Mouse (Mus musculus) thymus, postnatal 14 days (tissue): ENCODE results near the gene Atp5e.

ENCODE experiments used
- DNase-seq: peaks from one replicate; pipeline ENCODE4 v3.0.0; 2021

Gene Atp5e

DNA sequence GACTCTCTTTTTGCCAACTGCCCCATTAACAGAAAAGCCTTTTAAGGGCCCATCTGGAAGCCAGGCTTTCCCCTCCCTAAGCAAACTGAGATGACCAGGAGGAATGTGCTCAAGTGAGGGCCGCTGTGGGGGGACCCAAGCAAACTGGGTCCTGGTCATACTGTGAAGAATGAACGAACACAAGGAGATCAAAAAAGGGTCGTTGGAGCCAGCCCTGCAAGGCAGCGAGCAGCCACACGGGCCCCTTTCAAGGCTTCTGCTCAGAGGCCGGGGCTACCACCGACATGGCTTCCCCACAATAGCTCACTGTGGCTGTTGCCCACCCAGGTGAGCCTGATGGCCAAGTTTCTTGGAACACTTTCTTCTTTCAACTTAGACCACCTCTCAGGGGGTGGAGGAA is 17.4 kb downstream of the Atp5e start:
- no peak for DNase-seq

DNA sequence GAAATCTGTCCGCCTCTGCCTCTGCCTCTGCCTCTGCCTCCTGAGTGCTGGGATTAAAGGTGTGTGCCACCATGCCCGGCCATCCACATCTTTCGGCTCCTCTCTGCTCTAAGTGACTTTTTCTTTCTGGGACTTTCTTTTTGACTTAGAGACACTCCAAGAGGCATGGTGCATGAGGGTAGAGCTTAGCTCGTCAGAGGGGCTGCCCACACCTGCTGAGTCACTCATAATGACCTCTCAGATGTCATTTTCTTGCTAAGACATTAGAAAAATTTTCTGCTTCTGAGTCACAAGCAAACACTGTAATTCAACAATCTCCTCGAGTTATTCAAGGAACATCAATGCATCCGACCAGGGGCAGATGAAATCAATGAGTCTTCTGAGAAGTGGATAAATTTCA is 18.9 kb downstream of the Atp5e start:
- no peak for DNase-seq

- DNase-seq = no peak
These were observed 19.5 kb downstream of the Atp5e start for GRCm38 (mm10) chr2:174444359-174444758.

DNA sequence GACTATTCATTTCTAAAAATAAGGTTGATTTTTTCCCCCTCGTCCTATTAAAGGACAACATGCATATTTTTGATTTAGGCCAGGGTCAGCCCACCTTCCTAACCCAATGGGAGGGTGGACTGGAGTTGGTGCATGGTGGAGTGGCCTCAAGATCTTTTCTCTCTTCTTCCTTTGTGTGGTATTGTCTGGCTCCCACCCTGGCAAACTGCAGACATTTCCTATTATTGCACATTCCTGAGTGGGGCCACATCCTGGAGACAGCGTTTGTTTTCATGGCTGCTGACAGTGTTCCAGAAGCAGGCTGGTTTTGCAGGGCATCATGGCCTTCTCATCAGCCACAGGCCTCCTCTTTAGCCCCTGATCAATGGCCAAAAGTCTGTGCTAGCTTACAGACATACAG is 20.9 kb downstream of the Atp5e start:
- DNase-seq = no peak

DNA sequence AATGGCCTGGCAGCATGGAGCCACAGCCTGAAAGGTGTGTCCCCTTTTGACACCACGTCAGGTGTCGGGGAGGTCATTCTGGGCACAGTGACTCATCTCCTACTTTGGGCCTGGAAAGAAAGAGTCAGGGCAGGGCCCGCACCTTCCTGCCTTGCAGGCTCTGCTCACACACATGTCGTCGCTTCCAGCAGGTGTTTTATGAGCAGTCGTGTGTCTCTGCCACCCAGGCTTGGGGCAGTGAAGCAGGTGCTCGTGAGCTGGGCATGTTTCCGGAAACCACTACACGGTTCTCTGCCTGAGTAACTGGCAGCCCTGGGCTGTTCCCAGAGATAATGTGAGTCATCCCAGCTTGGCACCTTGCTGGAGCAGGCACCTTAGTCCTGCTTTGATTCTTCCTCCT is 21.4 kb downstream of the Atp5e start:
- peak; percentile 38 for DNase-seq

- no peak for DNase-seq
These were observed 22.0 kb downstream of the Atp5e start for GRCm38 (mm10) chr2:174441898-174442297.

DNA sequence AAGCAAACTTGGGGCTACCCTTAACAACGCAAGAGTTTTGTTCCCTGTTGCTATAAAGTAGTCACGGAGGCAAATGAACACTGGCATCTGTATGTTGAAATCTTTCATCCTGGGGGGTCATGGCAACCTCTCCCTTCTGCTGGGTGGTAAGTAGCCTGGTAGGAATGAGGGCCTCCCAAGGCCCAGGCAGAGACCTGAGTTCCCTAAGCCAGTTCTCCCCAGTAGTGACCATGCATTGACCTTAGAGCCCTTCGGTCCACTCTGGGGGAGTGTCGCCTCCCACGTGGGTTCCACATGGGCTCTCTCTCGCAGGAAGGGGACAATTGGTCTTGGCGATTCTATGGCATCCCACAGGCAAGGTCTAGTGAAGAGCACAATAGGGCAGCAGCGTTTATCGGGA is 23.9 kb downstream of the Atp5e start:
- no peak for DNase-seq

DNA sequence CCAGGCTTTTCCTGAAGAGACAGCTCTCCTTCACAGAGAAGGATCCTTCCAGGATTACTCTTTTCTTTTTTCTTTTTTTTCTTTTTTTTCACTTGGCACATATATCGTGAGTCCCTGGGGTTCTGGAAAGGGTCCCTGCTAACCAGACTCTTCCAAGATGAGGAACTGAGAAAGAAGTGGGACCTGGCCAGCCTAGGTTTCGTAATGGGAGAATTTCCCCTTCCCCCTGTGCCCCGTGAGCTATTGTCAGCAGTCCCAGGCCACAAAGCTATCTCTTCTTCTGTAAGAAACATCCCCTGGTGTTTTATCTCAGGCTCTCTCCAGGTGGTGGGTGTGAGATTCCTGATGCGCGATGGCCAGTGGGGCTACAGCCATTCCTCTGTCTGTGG is 24.5 kb downstream of the Atp5e start:
- no peak for DNase-seq

GRCm38 (mm10) chr2:174438737-174439449 is 25.0 kb downstream of the Atp5e start, which contains the start of gene Ctsz:
Gene Ctsz (minus strand): TSS chr2:174439039.
- peak; percentile 75 for DNase-seq

- DNase-seq = no peak
These were observed 25.7 kb downstream of the Atp5e start for GRCm38 (mm10) chr2:174438181-174438580.

DNA sequence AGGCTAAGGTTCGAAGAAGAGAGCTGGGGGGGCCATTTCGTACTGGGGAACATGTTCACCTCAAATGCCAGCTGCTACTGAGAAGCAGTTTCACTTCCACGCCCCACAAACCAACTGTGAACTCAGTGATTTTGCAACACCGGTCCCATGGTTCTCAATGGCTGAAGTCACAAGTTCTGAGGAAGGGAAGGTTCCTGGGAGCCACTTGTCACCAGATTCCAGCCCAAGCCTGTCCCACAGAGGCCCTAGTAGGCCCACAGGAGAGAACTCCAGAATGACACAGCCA is 26.3 kb downstream of the Atp5e start:
- DNase-seq = peak; percentile 17

- DNase-seq = no peak
These were observed 26.8 kb downstream of the Atp5e start for GRCm38 (mm10) chr2:174436916-174437696.

DNA sequence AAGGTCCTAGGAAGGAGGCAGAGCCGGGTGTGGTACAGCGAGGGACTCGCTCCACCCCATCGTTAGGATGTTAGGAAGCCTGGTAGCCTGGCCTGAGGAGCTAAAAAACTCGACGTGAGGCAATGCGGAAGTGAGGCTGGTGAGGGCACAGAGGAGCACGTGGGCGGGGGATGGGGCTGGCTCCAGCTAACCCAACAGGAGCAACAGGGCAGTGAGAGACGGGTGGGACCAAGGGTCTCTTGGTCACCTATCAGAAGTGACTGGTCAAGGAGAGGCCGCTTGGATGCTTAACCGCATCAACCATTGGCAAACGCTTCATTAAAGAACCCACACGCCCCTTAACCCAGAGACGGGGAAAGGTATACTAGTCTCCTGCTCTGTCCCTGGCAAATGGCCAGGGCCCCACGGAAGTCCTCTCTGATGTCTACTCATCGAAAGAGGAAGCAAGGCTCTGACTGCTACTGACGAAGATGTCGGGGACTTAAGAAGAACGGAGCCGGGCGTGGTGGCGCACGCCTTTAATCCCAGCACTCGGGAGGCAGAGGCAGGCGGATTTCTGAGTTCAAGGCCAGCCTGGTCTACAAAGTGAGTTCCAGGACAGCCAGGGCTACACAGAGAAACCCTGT is 27.7 kb downstream of the Atp5e start:
- no peak for DNase-seq

GRCm38 (mm10) chr2:174434943-174435342 is 29.0 kb downstream of the Atp5e start:
- no peak for DNase-seq

- no peak for DNase-seq
These were observed 34.8 kb downstream of the Atp5e start for GRCm38 (mm10) chr2:174428996-174429591.

DNA sequence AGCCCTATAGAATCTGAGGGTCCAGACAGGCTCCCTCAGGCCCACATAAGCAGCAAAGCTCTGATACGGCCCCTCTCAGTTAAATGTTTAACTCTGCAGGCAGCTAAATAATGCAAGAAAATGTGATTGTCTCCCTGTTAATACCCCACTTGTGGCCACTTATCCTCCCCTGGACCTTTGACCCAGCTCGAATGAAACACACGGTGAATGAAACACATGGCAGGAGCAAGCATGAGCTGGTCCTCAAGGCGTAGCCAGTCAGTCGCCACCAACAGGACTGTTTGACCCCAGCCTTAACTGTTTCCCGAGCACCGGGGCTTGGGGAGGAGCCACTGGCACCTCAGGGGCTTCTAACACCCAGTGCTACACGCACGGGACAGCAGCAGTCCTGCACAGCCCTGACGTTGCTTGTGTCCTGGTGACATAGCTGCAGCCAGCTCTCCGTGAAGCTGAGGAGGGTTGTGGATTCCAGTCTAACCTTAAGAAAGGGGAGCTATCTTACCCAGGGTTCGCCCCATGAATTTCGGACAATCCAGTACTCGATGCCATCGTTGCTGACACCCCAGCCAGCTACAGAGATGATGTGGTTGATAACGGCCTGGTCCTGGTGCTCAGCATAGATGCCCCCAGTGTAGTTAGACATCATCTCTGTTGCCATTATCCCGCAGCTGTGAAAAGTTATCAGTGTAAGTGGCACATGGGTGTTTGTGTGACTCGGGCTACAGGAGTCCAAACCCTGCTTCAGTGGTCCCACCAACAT is 35.6 kb downstream of the Atp5e start:
- DNase-seq = no peak

GRCm38 (mm10) chr2:174426856-174427255 is 37.0 kb downstream of the Atp5e start:
- DNase-seq = no peak

GRCm38 (mm10) chr2:174424301-174425085 is 39.4 kb downstream of the Atp5e start:
- DNase-seq = no peak

DNA sequence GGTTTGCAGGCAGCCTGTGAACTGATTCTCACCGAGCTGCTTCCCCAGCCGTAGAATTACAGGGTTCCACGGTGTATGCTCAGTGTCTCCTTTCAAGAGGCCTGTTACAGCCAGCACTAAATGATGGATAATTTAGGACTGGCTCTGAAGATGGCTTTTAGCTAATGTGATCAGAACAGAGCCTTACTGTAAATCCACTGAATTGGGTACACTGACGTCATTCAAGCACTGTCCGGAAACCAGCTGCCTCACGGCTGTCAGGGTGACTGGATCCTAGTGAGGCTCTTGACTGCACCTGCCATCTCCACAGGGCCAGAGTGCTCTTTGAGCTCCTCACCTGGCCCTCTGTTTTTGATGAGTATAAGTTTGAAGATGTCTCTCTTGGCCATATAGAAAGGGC is 42.8 kb downstream of the Atp5e start:
- DNase-seq = no peak

GRCm38 (mm10) chr2:174415731-174416310 is 48.1 kb downstream of the Atp5e start, which contains the start of gene Nelfcd:
Gene Nelfcd (plus strand): TSS chr2:174415804.
- peak; percentile 96 for DNase-seq

DNA sequence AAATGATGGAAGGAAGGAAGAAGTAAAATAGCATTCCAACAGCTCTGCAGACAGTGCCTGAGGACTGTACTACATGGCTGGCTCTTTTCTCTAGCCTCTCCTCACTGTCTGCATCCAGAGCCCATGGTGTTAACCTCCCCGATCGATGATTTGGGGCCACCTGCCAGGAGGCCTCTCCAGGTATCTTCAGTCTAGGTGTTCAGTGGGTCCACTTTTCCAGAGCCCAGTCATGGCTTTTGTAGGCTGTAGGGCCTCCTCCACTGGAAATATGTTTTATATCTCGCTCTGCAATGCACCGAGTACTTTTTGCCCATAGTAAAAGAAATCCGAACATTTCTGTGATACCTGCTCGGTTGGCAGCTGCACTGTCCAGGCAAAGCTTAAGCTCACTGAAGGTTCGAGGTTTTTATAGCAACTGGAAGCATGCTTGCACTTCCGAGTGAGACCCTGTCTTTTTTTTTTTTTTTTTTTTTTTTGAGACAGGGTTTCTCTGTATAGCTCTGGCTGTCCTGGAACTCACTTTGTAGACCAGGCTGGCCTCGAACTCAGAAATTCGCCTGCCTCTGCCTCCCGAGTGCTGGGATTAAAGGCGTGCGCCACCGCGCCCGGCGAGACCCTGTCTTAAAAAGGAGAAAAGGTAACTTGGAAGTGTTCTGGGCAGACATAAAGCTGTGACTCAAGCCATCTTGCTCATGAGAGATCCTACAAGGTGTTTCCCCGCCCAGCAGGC is 48.7 kb downstream of the Atp5e start:
- DNase-seq = no peak
